Mouse (Mus musculus) kidney, embryonic 14.5 days (tissue): Measurements from ENCODE around the gene Ankrd53. TPM values are rescaled to one million over a fixed set of nuclear protein-coding genes. Genes with fewer than 3 reads are reported as not detected.

Experiments
- ATAC-seq: fragments of 200-750 bp; cut with Nextera tagmentation; 2 replicates; pipeline ENCODE4 v1.8.0; 2017; ENCODE audit warnings: moderate number of reproducible peaks, mild to moderate bottlenecking, moderate TSS enrichment, moderate library complexity; ENCODE audit not compliant: low FRiP score, low TSS enrichment
- H3K27ac ChIP-seq: fragments of 300-500 bp; sonication (generic); 2 replicates; pipeline ENCODE4 v1.5.1; 2014; ENCODE audit warnings: low read depth, mild to moderate bottlenecking, low read length, moderate library complexity, mixed read lengths
- H3K27me3 ChIP-seq: fragments of 300-500 bp; sonication (generic); 2 replicates; pipeline ENCODE4 v1.6.1; 2014; ENCODE audit warnings: mild to moderate bottlenecking, low read length; ENCODE audit not compliant: control insufficient read depth, insufficient read depth
- H3K36me3 ChIP-seq: fragments of 300-500 bp; sonication (generic); 2 replicates; pipeline ENCODE4 v1.6.1; 2014; ENCODE audit warnings: low read length, mixed read lengths; ENCODE audit not compliant: control insufficient read depth, insufficient read depth
- H3K4me1 ChIP-seq: fragments of 300-500 bp; sonication (generic); 2 replicates; pipeline ENCODE4 v1.6.1; 2014; ENCODE audit warnings: low read length, mixed read lengths; ENCODE audit not compliant: control insufficient read depth, insufficient read depth
- H3K4me2 ChIP-seq: fragments of 300-500 bp; sonication (generic); replicated peaks from 2 replicates; pipeline ENCODE4 v1.6.1; 2014; ENCODE audit warnings: low read depth, mild to moderate bottlenecking, low read length
- H3K4me3 ChIP-seq: fragments of 300-500 bp; sonication (generic); 2 replicates; pipeline ENCODE4 v1.5.1; 2014; ENCODE audit warnings: mild to moderate bottlenecking, low read length
- H3K9ac ChIP-seq: fragments of 300-500 bp; sonication (generic); 2 replicates; pipeline ENCODE4 v1.6.1; 2014; ENCODE audit warnings: low read depth, mild to moderate bottlenecking, low read length, moderate library complexity
- H3K9me3 ChIP-seq: fragments of 300-500 bp; sonication (generic); 2 replicates; pipeline ENCODE4 v1.6.1; 2016; ENCODE audit warnings: low read length; ENCODE audit not compliant: control insufficient read depth
- WGBS: fragments of 180-500 bp; shearing (Covaris S2); extraction: QIAGEN DNeasy Blood & Tissue Kit; methylation state at CpG from one replicate; pipeline ENCODE4 v1.1.7; 2014; 5-methylcytosine and 5-hydroxymethylcytosine counted together
- polyA plus RNA-seq: library from polyadenylated mRNA; unstranded; fragments of >200 nt; fragmentation: Nextera tagmentation; extraction: Ambion mirVana; gene quantifications from 2 replicates; pipeline ENCODE4 v1.2.1, GENCODE M21; 2014

The Ankrd53 gene
- polyA plus RNA-seq, 1 experiment from 2014 or later, result 0.28 TPM

DNA sequence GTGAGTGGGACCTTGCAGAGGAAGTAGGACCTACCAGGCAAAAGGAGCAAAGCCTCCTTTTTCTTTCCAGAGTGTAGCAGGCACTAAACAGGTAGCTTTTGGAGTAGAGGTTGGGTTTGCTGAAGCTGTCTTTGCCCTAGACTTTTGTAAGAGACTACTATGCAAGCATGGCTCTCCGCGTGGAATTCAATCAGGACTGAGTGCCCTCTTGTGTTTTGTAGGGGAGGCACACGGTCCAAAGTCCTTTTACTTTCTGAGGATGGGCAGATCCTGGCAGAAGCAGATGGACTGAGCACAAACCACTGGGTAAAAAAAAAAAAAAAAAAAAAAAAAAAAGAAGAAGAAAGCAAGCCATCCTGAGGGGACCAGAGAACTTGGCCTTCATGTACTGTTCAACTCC lies 34.2 kb downstream of the Ankrd53 start:
- Histone ChIP-seq H3K27ac (no peak overlapping the region), H3K4me1 (peaks cover 5% of the 10 kb centered on the region), H3K9ac (no peak overlapping the region), H3K27me3 (no peaks in the 10 kb centered on the region), H3K9me3 (no peaks in the 10 kb centered on the region), H3K36me3 (peaks cover 17% of the 10 kb centered on the region), H3K4me2 (no peak overlapping the region), H3K4me3 (no peak overlapping the region)
- 65% methylated on average over 3 of the region's 3 CpGs for WGBS
- no peak for ATAC-seq

DNA sequence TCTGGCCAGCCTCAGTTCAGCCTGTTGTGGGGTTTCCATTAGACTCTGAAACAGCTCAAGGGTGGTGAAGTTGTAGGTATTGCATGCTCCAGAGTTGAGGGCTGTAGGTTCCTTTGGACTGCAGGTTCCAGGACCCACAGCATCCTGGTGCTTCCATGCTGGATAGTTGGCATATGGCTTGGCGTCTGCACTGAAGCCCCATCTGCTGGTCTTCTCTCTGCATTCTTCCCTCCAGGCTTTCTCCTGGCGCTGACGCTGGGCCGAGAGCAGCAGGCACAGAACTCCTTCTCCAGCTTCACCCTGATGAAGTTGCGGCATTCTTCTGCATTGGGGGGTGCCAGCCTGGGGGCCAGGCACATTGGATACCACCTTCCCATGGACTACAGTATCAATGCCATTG lies 39.6 kb downstream of the Ankrd53 start:
- no peaks in the 10 kb centered on the region for H3K9me3 ChIP-seq

DNA sequence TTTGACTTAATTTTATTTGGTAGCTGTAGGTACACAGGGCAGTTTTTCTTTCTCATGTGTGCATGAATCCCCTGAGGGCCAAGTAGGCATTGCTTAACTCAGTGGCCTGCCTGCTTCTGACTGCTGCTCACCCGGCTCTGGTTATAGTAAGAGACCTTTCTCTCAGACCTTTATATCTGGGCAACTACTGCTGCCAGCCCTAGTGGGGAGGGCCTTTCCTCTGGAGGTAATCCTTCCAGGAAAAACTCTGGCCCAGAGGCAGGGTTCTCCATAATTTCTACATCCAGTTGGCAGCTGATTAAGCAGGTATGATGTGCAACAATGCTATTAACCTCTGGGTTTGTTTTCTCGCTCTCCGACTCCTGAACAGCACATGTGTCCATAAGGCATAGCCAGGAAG lies 40.4 kb downstream of the Ankrd53 start:
- WGBS, result 90% methylated on average over 3 of the region's 3 CpGs
- Histone ChIP-seq H3K27ac (no peak overlapping the region), H3K4me3 (no peak overlapping the region), H3K36me3 (peaks cover 46% of the 10 kb centered on the region), H3K27me3 (no peaks in the 10 kb centered on the region), H3K4me2 (no peak overlapping the region), H3K9me3 (no peaks in the 10 kb centered on the region), H3K4me1 (no peaks in the 10 kb centered on the region), H3K9ac (no peak overlapping the region)
- no peak for ATAC-seq

More for the DNA sequence above, 39.6 kb downstream of the Ankrd53 start:
- no peak overlapping the region for H3K9ac ChIP-seq
- no peak overlapping the region for H3K4me3 ChIP-seq
- no peaks in the 10 kb centered on the region for H3K27me3 ChIP-seq
- no peaks in the 10 kb centered on the region for H3K4me1 ChIP-seq
- H3K4me2 ChIP-seq, result no peak overlapping the region
- H3K36me3 ChIP-seq, result peaks cover 41% of the 10 kb centered on the region
- no peak for ATAC-seq
- WGBS, result 94% methylated on average over 5 of the region's 5 CpGs
- H3K27ac ChIP-seq, result no peak overlapping the region

DNA sequence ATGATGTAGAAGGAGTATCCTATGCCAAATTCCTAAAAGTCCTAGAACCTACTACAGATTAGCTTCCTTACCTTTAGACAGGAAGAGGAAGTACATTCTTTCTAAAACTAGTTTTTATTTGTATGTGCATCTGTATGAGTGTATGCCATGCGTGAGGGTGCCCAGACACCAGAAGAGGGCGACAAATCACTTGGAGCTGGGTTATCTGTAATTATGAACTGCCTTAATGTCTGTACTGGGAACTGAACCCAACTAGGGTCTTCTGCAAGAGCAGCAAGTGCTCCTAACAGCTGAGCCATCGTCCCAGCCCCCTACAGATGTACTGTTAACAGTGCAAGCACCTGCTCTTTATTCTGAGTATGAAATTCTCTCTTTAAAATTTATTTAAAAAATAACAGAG lies 53.4 kb downstream of the Ankrd53 start:
- H3K27ac ChIP-seq, result no peak overlapping the region
- no peak overlapping the region for H3K4me3 ChIP-seq
- no peak overlapping the region for H3K4me2 ChIP-seq
- 96% methylated on average over 3 of the region's 3 CpGs for WGBS
- no peaks in the 10 kb centered on the region for H3K27me3 ChIP-seq
- peaks cover 6% of the 10 kb centered on the region; the same call in 1 of the 2 replicates for H3K9me3 ChIP-seq
- ATAC-seq, result no peak
- no peaks in the 10 kb centered on the region for H3K4me1 ChIP-seq
- peaks cover 23% of the 10 kb centered on the region for H3K36me3 ChIP-seq
- H3K9ac ChIP-seq, result no peak overlapping the region

Other genes starting within 250 kb of the Ankrd53 start
- gene Actg2, start 226.4 kb upstream of the Ankrd53 start, polyA plus RNA-seq, result 4.0 and 7.6 TPM in 2 replicates
- gene Stambp, start 189.9 kb upstream of the Ankrd53 start, polyA plus RNA-seq, result 19.1 and 24.2 TPM in 2 replicates
- gene Clec4f, start 106.5 kb upstream of the Ankrd53 start, polyA plus RNA-seq, result not detected in 2 replicates
- not detected in 2 replicates for gene Cd207, start 84.8 kb upstream of the Ankrd53 start, polyA plus RNA-seq
- gene Vax2, start 51.4 kb upstream of the Ankrd53 start, polyA plus RNA-seq, result not detected in 2 replicates
- gene Atp6v1b1, start 19.7 kb upstream of the Ankrd53 start, polyA plus RNA-seq, result 3.5 and 3.6 TPM in 2 replicates
- 59.8 and 67.3 TPM in 2 replicates for gene Tex261, start 13.2 kb downstream of the Ankrd53 start, polyA plus RNA-seq
- 42.7 and 43.5 TPM in 2 replicates for gene Nagk, start 32.3 kb downstream of the Ankrd53 start, polyA plus RNA-seq
- gene Paip2b, start 69.1 kb downstream of the Ankrd53 start, polyA plus RNA-seq, result 18.2 and 22.0 TPM in 2 replicates
- 72.4 and 93.1 TPM in 2 replicates for gene Zfp638, start 104.5 kb downstream of the Ankrd53 start, polyA plus RNA-seq
- 12.4 and 17.3 TPM in 2 replicates for gene Dysf, start 245.9 kb downstream of the Ankrd53 start, polyA plus RNA-seq